Mouse (Mus musculus) left cerebral cortex, adult 2 months (tissue): ENCODE data around the gene Zcchc2. TPM values are rescaled to one million over a fixed set of nuclear protein-coding genes. Genes with fewer than 3 reads are reported as not detected.

Experiments
- DNase-seq, 2 experiments: peaks; one replicate each; pipeline ENCODE4 v3.0.0; 2021 to 2022; ENCODE audit warnings: low spot score in 2 of 2, mixed read lengths in 1 of 2; ENCODE audit errors: extremely low spot score in 1 of 2
- H3K27ac ChIP-seq: fragments of 200-600 bp; 2 replicates; pipeline ENCODE4 v1.8.1; 2022
- H3K4me3 ChIP-seq: fragments of 200-600 bp; 2 replicates; pipeline ENCODE4 v1.8.1; 2022
- CTCF ChIP-seq: fragments of 200-600 bp; IDR thresholded peaks from 2 replicates; pipeline ENCODE4 v1.8.1; 2022; ENCODE audit warnings: antibody characterized with exemption, mild to moderate bottlenecking, moderate library complexity
- intact Hi-C: fragments of 180-260 bp; cut with DNase I; formaldehyde crosslinking; loops from one replicate; pipeline ENCODE4 v1.15.1; 2025
- total RNA-seq, 2 experiments: library from RNA; stranded (reverse); gene quantifications; 2 replicates each; pipeline ENCODE4 v1.2.3; 2021

The Zcchc2 gene
- total RNA-seq, 2 experiments from 2014 or later, result 23.2 to 26.4 TPM

- intact Hi-C loops, result loop anchor here (1.0 to 5.0 kb wide), 7 partner anchors 44 to 328 kb away; partner anchors contain the start of genes Phlpp1, Pign, Relch and Tnfrsf11a
- peak overlapping the region; percentile 93 for H3K27ac ChIP-seq
- H3K4me3 ChIP-seq, result peak overlapping the region; percentile 76
- DNase-seq, result peak; percentile 64 to 70
- TF ChIP-seq CTCF, result no peak; the same call in 1 of the 2 replicates
These were observed 930 bp downstream of the Zcchc2 start for GRCm38 (mm10) chr1:105990911-105991761.

GRCm38 (mm10) chr1:105991931-105992837, 2.0 kb downstream of the Zcchc2 start:
- Histone ChIP-seq H3K4me3 (peak overlapping the region; percentile 76), H3K27ac (peak overlapping the region; percentile 93)
- TF ChIP-seq CTCF, result no peak
- intact Hi-C loops, result loop anchor here (1.0 to 5.0 kb wide), 7 partner anchors 45 to 329 kb away; partner anchors contain the start of genes Phlpp1, Pign, Relch and Tnfrsf11a
- DNase-seq, result no peak

- DNase-seq, result no peak
- intact Hi-C loops, result loop anchor here (5.0 kb wide), 5 partner anchors 101 to 251 kb away; partner anchors contain the start of genes Phlpp1 and Tnfrsf11a
- TF ChIP-seq CTCF, result no peak; the same call in 1 of the 2 replicates
- Histone ChIP-seq H3K27ac (peak overlapping the region; percentile 76; the same call in 1 of the 2 replicates), H3K4me3 (peak overlapping the region; percentile 76)
These were observed 3.0 kb downstream of the Zcchc2 start for GRCm38 (mm10) chr1:105993196-105993595.

GRCm38 (mm10) chr1:105993601-105994209, 3.5 kb downstream of the Zcchc2 start:
- no peak for TF ChIP-seq CTCF
- H3K27ac ChIP-seq, result peak overlapping the region; percentile 76
- intact Hi-C loops, result loop anchor here (5.0 kb wide), 5 partner anchors 101 to 251 kb away; partner anchors contain the start of genes Phlpp1 and Tnfrsf11a
- DNase-seq, result peak; percentile 86 to 88
- H3K4me3 ChIP-seq, result peak overlapping the region; percentile 76

GRCm38 (mm10) chr1:105995966-105996365, 5.8 kb downstream of the Zcchc2 start:
- intact Hi-C loops, result no loop called here
- TF ChIP-seq CTCF, result no peak
- Histone ChIP-seq H3K4me3 (no peak overlapping the region), H3K27ac (no peak overlapping the region)
- no peak for DNase-seq

GRCm38 (mm10) chr1:105997282-105997681, 7.1 kb downstream of the Zcchc2 start:
- intact Hi-C loops, result no loop called here
- no peak for DNase-seq
- Histone ChIP-seq H3K4me3 (no peak overlapping the region), H3K27ac (no peak overlapping the region)
- TF ChIP-seq CTCF, result no peak

- intact Hi-C loops, result no loop called here
- DNase-seq, result no peak
- H3K4me3 ChIP-seq, result no peak overlapping the region
- H3K27ac ChIP-seq, result no peak overlapping the region
- no peak for TF ChIP-seq CTCF
These were observed 9.6 kb downstream of the Zcchc2 start for GRCm38 (mm10) chr1:105999802-106000201.

- no peak for DNase-seq
- Histone ChIP-seq H3K27ac (no peak overlapping the region), H3K4me3 (no peak overlapping the region)
- intact Hi-C loops, result no loop called here
- TF ChIP-seq CTCF, result no peak
These were observed 17.4 kb downstream of the Zcchc2 start for GRCm38 (mm10) chr1:106007581-106007980.

- no peak for TF ChIP-seq CTCF
- DNase-seq, result no peak
- H3K27ac ChIP-seq, result no peak overlapping the region
- H3K4me3 ChIP-seq, result no peak overlapping the region
- intact Hi-C loops, result no loop called here
These were observed 20.9 kb downstream of the Zcchc2 start for GRCm38 (mm10) chr1:106011097-106011496.

- intact Hi-C loops, result no loop called here
- Histone ChIP-seq H3K27ac (no peak overlapping the region), H3K4me3 (no peak overlapping the region)
- no peak for TF ChIP-seq CTCF
- DNase-seq, result no peak
These were observed 23.6 kb downstream of the Zcchc2 start for GRCm38 (mm10) chr1:106013759-106014158.

- Histone ChIP-seq H3K4me3 (no peak overlapping the region), H3K27ac (no peak overlapping the region)
- TF ChIP-seq CTCF, result no peak
- DNase-seq, result no peak
- intact Hi-C loops, result no loop called here
These were observed 26.1 kb downstream of the Zcchc2 start for GRCm38 (mm10) chr1:106016262-106016661.
